Mouse (Mus musculus): ENCODE data around the gene Slc41a3. TPM values are rescaled to one million over a fixed set of nuclear protein-coding genes. Genes with fewer than 3 reads are reported as not detected.

Gene Slc41a3
- polyA plus RNA-seq, 1 experiment = 4.6 TPM

- DNase-seq (ENCODE audit: low read depth) = no peak
- TF ChIP-seq CTCF (IDR thresholded peaks at IDR 0.05; ENCODE audit: borderline replicate concordance, extremely low read depth, insufficient read depth, insufficient read length) (no peak), POLR2A (IDR thresholded peaks at IDR 0.05; ENCODE audit: borderline replicate concordance, extremely low read depth, insufficient read depth, insufficient read length, poor library complexity, severe bottlenecking) (no peak)
Measured at GRCm38 (mm10) chr6:90616481-90616880, 12.0 kb downstream of the Slc41a3 start.

- TF ChIP-seq POLR2A (IDR thresholded peaks at IDR 0.05; ENCODE audit: borderline replicate concordance, extremely low read depth, insufficient read depth, insufficient read length, poor library complexity, severe bottlenecking) (no peak), CTCF (IDR thresholded peaks at IDR 0.05; ENCODE audit: borderline replicate concordance, extremely low read depth, insufficient read depth, insufficient read length) (no peak)
- no peak for DNase-seq (ENCODE audit: low read depth)
Measured at GRCm38 (mm10) chr6:90618274-90618673, 13.7 kb downstream of the Slc41a3 start.

- DNase-seq (ENCODE audit: low read depth) = no peak
- TF ChIP-seq POLR2A (IDR thresholded peaks at IDR 0.05; ENCODE audit: borderline replicate concordance, extremely low read depth, insufficient read depth, insufficient read length, poor library complexity, severe bottlenecking) = no peak
- no peak for TF ChIP-seq CTCF (IDR thresholded peaks at IDR 0.05; ENCODE audit: borderline replicate concordance, extremely low read depth, insufficient read depth, insufficient read length)
Measured at GRCm38 (mm10) chr6:90618821-90619636, 14.5 kb downstream of the Slc41a3 start.

- TF ChIP-seq POLR2A (IDR thresholded peaks at IDR 0.05; ENCODE audit: borderline replicate concordance, extremely low read depth, insufficient read depth, insufficient read length, poor library complexity, severe bottlenecking) (no peak), CTCF (IDR thresholded peaks at IDR 0.05; ENCODE audit: borderline replicate concordance, extremely low read depth, insufficient read depth, insufficient read length) (no peak)
- no peak for DNase-seq (ENCODE audit: low read depth)
Measured at GRCm38 (mm10) chr6:90619936-90620335, 15.4 kb downstream of the Slc41a3 start.

GRCm38 (mm10) chr6:90620791-90621583 lies 16.5 kb downstream of the Slc41a3 start:
- no peak for DNase-seq (ENCODE audit: low read depth)
- TF ChIP-seq CTCF (IDR thresholded peaks at IDR 0.05; ENCODE audit: borderline replicate concordance, extremely low read depth, insufficient read depth, insufficient read length) = no peak
- no peak for TF ChIP-seq POLR2A (IDR thresholded peaks at IDR 0.05; ENCODE audit: borderline replicate concordance, extremely low read depth, insufficient read depth, insufficient read length, poor library complexity, severe bottlenecking)

- no peak for DNase-seq (ENCODE audit: low read depth)
- TF ChIP-seq CTCF (IDR thresholded peaks at IDR 0.05; ENCODE audit: borderline replicate concordance, extremely low read depth, insufficient read depth, insufficient read length) = no peak
- TF ChIP-seq POLR2A (IDR thresholded peaks at IDR 0.05; ENCODE audit: borderline replicate concordance, extremely low read depth, insufficient read depth, insufficient read length, poor library complexity, severe bottlenecking) = no peak
Measured at GRCm38 (mm10) chr6:90621584-90621890, 17.0 kb downstream of the Slc41a3 start.

- no peak for DNase-seq (ENCODE audit: low read depth)
- TF ChIP-seq POLR2A (IDR thresholded peaks at IDR 0.05; ENCODE audit: borderline replicate concordance, extremely low read depth, insufficient read depth, insufficient read length, poor library complexity, severe bottlenecking) = no peak
- no peak for TF ChIP-seq CTCF (IDR thresholded peaks at IDR 0.05; ENCODE audit: borderline replicate concordance, extremely low read depth, insufficient read depth, insufficient read length)
Measured at GRCm38 (mm10) chr6:90622758-90623455, 18.4 kb downstream of the Slc41a3 start.

GRCm38 (mm10) chr6:90623456-90623836 lies 18.9 kb downstream of the Slc41a3 start:
- DNase-seq (ENCODE audit: low read depth) = no peak
- TF ChIP-seq POLR2A (IDR thresholded peaks at IDR 0.05; ENCODE audit: borderline replicate concordance, extremely low read depth, insufficient read depth, insufficient read length, poor library complexity, severe bottlenecking) (no peak), CTCF (IDR thresholded peaks at IDR 0.05; ENCODE audit: borderline replicate concordance, extremely low read depth, insufficient read depth, insufficient read length) (no peak)

- DNase-seq (ENCODE audit: low read depth) = no peak
- no peak for TF ChIP-seq CTCF (IDR thresholded peaks at IDR 0.05; ENCODE audit: borderline replicate concordance, extremely low read depth, insufficient read depth, insufficient read length)
- no peak for TF ChIP-seq POLR2A (IDR thresholded peaks at IDR 0.05; ENCODE audit: borderline replicate concordance, extremely low read depth, insufficient read depth, insufficient read length, poor library complexity, severe bottlenecking)
Measured at GRCm38 (mm10) chr6:90624184-90624583, 19.7 kb downstream of the Slc41a3 start.

- DNase-seq (ENCODE audit: low read depth) = no peak
- TF ChIP-seq POLR2A (IDR thresholded peaks at IDR 0.05; ENCODE audit: borderline replicate concordance, extremely low read depth, insufficient read depth, insufficient read length, poor library complexity, severe bottlenecking) (no peak), CTCF (IDR thresholded peaks at IDR 0.05; ENCODE audit: borderline replicate concordance, extremely low read depth, insufficient read depth, insufficient read length) (no peak)
Measured at GRCm38 (mm10) chr6:90624733-90625132, 20.2 kb downstream of the Slc41a3 start.
